Mouse (Mus musculus): ENCODE results near the gene Wfdc15a. TPM values are rescaled to one million over a fixed set of nuclear protein-coding genes. Genes with fewer than 3 reads are reported as not detected.
"Not testable (repeated sequence)": the region's sequence is repeated elsewhere in the genome, so short reads cannot be mapped to it uniquely, and the experiment has no call there.

Wfdc15a gene
- total RNA-seq (2017) = not detected in 2 replicates

DNA sequence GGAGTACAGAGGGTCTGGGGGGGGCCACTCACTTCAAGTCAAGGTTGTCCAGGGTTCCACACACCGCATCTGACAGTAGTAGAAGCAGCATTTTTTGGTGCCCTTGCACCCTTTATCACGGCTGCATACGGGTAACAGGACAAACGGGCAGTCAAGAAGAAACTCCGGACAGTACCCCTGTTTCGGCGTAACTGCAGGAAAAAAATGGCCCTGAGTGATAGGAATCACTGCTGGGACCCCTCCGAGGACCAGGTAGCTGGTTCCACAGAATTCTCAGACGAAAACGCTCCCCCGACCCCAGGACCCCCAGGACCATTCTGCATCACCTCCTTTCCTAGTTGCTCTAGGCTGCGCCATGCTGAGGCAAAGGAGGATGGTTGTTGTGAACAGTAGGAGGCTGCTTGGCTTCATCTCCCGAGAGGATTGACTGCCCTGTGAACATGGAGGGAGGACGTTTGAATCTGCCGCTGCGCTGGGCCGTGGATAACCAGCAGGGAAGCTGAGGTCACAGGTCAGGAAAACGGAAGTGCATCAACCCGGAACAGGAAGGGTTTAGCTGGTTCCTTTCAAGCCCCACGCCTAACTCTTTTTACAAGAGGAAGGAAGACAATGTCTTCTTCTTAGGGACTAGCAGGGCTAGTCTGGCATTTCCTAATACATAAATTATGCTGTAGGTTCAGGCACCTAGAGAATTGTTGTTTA is at the start of gene Wfdc15a:
Wfdc15a (minus strand) TSS at position 505 of the 702 bp plus-strand sequence.
- ATAC-seq (ENCODE audit: extremely low read depth, insufficient number of reproducible peaks, low FRiP score, poor library complexity, severe bottlenecking) = no peak

DNA sequence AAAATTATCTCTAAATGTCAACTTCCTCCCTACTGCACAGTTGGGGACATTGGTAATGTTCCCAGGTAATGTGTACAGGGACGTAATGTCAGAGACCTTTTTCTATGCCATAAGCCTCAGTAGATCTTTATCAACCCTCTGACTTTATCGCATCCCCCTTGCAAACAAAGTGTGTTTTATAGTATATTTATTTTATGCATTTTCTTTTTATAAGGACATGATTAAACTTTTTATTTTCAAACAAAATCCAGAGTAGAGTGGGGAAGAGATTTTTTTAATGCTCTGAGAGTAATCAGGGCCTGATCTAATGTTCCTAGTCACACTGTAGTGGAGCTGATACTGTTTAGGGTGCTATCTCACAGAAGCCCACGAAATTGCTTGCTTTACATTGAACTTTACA is 38.4 kb upstream of the Wfdc15a start, which contains the start of gene Svs2:
Svs2 (minus strand) TSS at position 101 of the 400 bp plus-strand sequence.
- no peak for ATAC-seq (ENCODE audit: extremely low read depth, insufficient number of reproducible peaks, low FRiP score, poor library complexity, severe bottlenecking)

DNA sequence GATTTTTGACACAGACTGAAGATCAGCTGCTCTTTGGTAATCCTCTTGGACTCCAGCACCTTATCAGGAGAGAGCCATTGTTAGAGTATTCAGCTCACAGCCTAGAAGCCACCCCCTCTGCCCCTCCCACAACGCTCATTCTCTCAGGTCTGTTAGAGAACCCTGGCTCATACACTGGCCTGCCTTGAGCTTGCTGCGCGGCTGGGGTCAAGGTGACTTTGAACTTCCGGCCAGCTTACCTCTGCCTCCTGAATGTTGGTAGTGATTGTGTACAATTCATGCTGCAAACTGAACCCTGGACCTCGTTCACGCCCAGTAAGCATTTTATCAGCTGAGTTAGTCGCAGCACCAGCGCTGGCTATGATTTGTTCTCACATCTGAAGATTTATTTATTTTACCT is 32.7 kb upstream of the Wfdc15a start:
- ATAC-seq (ENCODE audit: extremely low read depth, insufficient number of reproducible peaks, low FRiP score, poor library complexity, severe bottlenecking) = no peak

DNA sequence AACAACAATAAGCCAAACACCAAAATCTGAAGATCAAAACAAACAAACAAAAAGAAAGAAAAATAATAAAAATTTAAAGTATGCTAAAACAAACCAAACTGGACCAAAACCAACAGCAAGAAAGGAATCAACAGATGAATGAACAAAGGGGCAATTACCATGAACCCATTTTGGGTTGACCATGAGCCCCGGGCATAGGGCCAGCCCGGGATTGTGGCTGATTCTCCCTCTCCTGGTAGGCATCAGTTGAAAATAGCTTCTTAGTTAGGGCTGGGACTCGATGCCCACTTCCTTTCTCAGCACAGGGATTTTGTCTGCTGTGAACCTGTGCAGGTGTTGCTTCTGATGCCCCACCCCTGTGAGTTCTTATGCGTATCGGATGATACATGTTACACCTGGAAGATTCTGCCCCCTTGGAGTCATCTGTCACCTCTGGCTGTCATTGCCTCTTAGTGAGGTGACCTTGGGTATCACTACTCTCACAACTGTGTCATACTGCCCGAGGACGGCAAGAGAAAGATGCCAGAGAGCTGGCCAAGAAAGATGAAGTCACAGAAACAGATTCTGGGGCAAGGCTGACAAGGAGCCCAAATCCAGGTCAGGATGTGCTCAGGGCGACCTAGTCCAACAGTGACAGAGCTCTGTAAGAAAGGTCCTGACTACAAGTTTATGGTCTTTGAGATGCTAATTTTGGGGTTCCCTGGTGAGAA is 28.6 kb upstream of the Wfdc15a start:
- no peak for ATAC-seq (ENCODE audit: extremely low read depth, insufficient number of reproducible peaks, low FRiP score, poor library complexity, severe bottlenecking)

DNA sequence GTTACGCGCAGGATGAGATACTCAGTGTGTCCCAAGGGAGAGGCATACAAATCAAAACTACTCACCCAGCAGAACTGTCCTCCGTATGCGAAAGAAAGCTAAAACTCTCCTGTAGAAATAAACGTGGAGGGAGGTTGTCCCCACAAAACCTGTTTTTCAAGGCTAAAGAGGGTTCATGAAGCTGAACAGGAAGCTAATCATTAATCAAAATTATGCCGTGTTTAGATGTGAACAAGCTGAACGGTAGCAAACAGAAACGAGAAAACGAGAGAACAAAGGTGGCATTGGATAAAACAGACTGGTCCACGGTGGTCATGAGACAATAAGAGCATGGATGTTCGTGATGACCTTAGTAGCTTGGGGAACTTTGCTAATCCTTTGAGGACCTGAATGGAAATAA is 21.6 kb upstream of the Wfdc15a start, which contains the start of gene Wfdc15b:
Wfdc15b (minus strand) TSS at position 139 of the 400 bp plus-strand sequence.
- no peak for ATAC-seq (ENCODE audit: extremely low read depth, insufficient number of reproducible peaks, low FRiP score, poor library complexity, severe bottlenecking)

DNA sequence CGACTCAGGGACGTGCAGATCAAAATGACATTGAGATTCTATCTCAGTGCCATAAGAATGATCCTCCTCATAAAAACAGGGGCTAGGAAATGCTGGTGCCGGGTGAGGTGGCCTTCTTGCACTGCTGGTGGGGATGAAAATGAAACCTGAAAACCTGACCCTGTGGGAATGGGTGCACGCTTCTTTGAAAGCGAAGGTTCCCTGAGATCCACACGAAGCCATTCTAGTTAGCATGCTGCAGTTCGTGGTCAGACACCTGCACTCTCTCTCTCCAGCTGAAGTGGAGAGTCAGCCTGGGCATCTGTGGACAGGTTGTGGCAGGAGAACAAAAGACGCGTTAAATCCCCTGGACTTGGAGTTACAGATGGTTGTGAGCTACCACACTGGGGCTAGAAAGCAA is 19.4 kb upstream of the Wfdc15a start:
- ATAC-seq (ENCODE audit: extremely low read depth, insufficient number of reproducible peaks, low FRiP score, poor library complexity, severe bottlenecking) = no peak

DNA sequence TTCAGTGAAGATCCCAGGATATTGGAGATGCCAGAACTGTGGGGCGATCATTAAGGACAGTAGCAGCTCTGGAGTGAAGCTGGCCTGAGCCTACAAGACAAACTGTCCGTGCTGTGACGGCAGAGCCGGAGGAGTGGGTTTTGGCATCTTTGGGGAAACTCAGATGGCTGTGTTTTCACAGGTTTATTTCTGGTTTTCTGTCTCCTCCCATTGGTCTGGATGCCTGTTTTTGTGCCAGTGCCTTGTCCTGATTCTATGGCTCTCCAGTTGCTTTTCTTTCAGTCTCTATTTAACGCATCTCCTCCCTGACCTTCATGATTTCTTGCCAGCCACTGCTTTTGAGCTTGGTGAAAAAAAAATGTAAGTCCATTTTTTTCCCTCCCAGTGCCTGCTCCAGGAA is 12.8 kb upstream of the Wfdc15a start:
- no peak for ATAC-seq (ENCODE audit: extremely low read depth, insufficient number of reproducible peaks, low FRiP score, poor library complexity, severe bottlenecking)

DNA sequence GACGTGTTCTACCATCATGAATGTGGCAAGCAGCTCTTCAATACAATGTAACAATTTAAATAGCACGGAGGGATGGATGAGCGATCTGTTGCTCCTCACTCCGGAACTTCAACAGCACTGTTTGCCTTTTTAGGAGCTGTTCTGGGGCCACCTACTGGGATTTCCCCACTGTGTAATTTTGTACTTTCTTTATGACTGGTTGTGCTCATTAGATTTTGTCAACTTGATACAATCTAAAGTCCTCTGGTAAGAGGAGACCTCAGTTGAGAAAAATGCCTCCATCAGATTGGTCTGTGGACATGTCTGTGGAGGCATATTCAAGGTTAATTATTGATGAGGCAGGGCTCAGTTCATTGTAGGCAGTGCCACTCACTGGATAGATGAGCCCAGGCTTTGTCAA is 11.0 kb upstream of the Wfdc15a start:
- ATAC-seq (ENCODE audit: extremely low read depth, insufficient number of reproducible peaks, low FRiP score, poor library complexity, severe bottlenecking) = no peak

DNA sequence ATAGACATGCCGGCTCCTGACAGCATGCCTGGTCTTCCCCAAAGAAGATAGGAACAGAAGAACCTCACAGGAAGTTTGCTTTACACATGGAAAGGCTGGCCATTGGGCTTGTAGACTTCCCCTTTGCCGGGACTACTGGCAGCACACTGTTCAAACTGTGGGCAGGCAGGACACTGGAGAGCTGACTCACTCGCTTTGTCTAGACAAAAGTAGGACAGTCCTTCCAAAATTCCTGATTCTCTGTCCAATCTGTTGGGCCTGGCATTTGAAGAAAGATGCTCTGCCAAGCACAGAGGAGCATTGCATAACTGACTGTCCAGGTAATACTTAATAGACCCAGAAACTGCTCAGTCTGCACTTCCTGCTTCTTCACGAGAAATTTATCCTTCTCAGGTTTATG is 6.7 kb upstream of the Wfdc15a start:
- ATAC-seq (ENCODE audit: extremely low read depth, insufficient number of reproducible peaks, low FRiP score, poor library complexity, severe bottlenecking) = no peak

DNA sequence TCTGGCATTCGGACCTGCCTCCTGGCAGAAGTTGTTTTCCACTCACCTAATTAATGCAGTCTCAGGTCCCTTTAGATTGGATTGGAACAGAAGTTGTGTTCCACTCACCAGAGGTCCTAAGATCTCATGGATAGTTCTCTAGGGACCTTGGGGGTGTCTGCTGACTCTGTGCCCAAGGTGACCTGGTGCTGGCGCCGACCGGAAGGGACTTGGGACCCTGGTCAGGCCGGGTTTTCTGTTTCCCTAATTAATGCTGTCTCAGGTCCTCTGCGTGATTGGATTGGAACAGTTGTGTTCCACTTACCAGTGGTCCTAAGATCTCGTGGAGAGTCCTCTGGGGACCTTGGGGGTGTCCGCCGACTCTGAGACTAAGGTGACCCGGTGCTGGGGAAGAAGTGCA is 6.1 kb upstream of the Wfdc15a start:
- not testable (repeated sequence) for ATAC-seq (ENCODE audit: extremely low read depth, insufficient number of reproducible peaks, low FRiP score, poor library complexity, severe bottlenecking)

DNA sequence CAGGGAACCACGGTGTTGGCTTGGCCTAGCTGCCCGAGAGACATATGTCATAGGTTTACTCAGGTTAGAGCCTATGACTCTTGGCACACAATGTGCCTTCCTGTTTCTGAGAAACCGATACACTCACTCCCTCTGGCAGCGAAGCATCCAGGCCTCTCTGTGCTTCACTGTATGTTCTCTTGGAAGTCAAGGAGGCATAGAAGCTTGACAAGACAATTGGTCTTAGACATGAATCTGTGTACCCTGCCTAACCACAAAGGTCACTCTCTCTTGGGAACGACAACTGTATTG is 3.3 kb downstream of the Wfdc15a start:
- ATAC-seq (ENCODE audit: extremely low read depth, insufficient number of reproducible peaks, low FRiP score, poor library complexity, severe bottlenecking) = no peak

DNA sequence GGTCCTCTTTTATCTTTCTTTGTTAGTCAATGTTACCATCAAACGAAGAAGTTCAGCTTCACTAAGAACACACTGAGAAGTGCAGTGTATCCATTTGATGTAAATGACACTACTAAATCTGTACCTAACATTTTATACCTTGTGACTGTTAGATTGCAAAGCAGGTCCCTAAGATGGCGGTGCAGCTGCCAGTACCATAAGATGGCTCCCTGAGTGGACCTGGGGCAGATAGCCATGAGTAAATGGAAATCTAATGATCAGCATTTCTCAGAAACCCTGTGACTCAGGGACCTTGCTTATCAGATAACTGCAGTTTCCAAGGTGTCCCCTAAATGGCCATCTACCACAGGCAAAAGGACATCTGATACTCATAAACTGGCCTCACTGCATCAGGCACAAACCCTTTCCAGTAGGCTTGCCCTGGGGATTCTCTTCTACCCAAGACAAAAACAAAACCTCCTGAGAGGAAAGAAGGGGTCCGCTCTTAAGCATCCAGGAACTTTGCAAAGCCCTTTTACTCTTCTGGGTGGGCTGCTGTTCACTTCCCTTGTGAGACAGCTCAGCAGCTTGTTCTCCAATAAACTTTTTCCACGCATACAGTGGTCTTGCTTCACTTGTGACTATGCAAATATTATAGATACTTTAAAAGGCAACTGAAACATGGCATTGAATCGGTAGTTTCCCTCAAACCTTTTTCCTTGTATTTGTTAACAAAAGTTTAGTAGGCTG is 3.8 kb downstream of the Wfdc15a start:
- no peak for ATAC-seq (ENCODE audit: extremely low read depth, insufficient number of reproducible peaks, low FRiP score, poor library complexity, severe bottlenecking)

DNA sequence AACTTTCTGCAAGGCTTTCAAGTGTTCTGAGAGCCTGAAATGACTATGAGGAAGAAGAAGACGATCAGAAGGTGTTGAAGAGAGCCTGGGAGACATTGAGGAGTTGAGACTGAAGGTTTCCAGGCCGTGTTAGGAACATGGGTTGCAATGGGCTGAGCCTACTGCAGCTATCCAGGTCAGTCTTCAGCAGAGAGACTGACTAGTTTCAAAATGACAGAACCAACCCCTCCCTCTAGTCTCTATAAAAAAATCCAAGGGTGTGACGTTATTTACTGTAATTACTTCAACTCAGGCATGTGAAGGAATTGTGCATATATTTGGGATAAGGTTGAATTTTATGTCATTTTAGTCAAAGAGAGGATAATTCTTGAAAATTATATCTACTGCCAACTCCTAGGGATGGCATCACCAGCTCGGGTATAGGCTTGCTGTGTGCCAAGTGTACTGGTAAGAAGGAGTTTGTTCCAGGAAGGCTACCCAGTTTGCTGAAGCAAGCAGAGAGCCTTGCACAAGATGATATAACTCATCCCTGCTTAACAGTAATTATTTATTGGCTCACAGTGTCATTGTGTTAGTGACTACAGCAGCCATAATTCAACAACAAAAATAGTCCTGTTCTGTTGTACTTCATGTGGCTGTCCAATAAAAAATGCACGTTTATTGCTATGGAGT is 4.8 kb downstream of the Wfdc15a start:
- ATAC-seq (ENCODE audit: extremely low read depth, insufficient number of reproducible peaks, low FRiP score, poor library complexity, severe bottlenecking) = no peak

DNA sequence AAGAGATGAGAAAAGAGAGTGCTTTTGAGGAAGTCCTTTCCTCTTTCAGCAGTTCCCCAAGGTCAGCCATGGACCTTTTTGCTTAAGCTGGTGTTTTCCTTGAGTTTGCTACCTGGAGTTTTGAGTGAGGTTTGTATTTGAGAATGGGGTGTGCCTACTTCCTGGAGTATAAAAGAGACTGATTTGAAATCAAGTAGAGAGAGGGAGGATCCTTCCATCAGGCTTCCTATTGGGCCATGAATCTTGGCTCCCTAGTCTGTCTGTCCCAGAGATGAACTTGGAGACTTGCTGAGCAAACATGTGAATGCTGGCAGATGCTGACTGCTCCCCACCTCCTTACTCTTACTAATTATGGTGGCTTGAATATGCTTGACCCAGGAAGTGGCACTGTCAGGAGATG is 7.7 kb downstream of the Wfdc15a start:
- ATAC-seq (ENCODE audit: extremely low read depth, insufficient number of reproducible peaks, low FRiP score, poor library complexity, severe bottlenecking) = no peak

DNA sequence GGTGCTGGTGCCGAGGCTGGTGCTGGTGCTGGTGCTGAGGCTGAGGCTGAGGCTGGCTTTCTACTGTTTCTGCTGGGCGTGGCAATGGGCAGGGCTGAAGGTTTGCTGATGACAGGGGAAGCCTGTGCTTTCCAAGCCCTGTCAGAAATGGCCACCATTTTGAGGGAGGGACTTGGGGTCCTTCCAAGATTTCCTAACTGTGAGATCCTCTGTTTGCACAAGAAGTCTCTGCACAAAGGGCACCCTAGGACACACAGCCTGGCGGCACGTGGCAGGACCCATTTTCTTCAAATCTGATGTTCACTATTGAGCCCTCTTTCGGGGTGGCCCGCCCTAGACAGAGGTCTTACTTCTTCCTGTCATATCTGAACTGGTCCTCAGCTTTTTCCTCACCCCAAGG is 9.4 kb downstream of the Wfdc15a start, which contains the start of gene Wfdc12:
Wfdc12 (minus strand) TSS at position 33 of the 400 bp plus-strand sequence.
- no peak for ATAC-seq (ENCODE audit: extremely low read depth, insufficient number of reproducible peaks, low FRiP score, poor library complexity, severe bottlenecking)

DNA sequence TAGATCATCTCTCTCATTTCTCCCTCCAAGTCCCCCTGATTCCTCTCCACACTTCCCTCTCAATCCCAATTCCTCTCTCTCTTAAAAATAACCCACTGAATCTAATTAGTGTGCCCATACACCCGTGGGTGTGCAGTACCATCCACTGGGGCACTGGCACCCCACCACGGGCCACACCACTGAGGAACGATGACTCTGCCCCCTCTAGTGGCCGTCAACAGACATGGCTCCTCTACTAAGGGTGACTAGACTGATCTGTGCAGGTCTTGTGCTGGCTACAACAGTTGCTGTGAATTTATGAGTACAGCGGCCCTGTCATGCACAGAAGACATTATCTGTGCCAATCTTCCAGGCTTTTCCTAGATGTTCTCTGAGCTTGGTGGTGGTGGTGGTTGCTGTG is 11.2 kb downstream of the Wfdc15a start:
- ATAC-seq (ENCODE audit: extremely low read depth, insufficient number of reproducible peaks, low FRiP score, poor library complexity, severe bottlenecking) = peak; percentile 63; the same call in 1 of the 2 replicates

DNA sequence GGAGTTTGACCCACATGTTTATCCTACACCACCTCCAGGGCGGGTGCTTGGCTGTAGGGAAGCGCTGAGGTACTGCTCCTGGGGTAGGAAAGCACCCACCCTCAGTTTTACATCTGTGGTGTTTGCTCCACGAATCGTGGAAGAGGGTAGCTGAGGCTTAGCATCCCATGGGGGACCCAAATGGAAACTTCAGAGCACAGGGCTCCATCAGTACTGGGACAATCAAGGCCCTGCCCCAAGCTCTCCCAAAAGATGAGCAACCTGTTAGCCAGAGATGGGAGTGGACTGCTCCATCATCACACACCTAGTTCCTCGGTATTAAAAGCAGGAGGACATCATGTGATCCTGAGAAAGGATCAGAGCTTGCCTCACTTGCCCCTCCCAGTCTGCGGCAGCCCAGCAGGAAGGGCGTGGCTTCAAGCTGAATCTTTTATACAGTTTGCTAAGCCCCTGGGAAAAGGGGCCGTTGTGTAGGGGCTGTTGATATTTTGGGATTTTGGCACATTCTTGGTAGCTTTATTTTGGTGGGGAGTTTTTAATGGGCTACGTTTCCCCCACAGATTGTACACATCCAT is 15.7 kb downstream of the Wfdc15a start:
- no peak for ATAC-seq (ENCODE audit: extremely low read depth, insufficient number of reproducible peaks, low FRiP score, poor library complexity, severe bottlenecking)

DNA sequence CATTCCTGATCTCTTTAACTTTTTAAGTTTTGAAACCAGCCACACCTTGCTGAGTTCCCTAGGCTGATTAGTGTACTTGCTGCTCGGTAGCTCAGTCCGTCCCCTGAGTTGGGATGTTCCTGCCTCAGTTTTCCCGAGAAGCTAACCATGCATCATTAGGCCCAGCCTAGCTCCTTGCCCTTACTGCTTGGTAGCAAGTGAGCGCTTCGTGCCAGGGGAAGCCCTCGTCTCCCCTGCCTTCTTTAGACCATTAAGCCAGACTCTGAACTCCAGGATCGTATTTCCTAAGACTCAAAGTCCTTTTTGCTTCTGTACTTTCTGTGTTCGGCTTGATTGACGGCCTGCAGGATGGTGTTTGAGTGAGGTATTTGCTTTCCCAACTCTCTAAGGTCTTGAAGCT is 16.6 kb downstream of the Wfdc15a start:
- ATAC-seq (ENCODE audit: extremely low read depth, insufficient number of reproducible peaks, low FRiP score, poor library complexity, severe bottlenecking) = no peak

DNA sequence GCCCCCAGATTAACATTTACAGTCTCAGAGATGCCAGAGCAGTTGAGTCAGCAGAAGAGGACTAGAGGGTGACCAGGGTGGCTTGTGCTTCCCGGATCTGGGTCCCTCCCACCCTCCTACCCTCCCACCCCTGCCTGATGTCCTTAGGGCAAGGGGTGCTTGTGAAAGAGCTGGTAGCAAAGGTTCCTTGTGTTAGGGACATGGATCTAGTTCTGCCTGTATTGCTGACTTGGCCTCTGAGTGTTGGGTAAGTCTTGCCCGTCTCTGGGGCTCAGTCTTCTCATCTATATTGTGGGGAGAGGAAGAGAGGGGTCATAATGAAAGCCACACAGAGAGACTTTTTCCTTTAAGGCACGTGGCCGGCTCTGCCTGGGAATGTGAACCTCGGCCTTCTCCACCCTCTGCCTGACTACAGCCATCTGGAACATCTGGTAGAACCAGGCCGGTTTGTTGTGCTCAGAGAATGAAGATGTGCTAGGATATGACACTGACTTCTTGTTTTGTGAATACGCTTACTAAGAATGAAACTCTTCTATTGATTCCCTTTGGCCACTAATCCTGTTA is 17.2 kb downstream of the Wfdc15a start, which contains the start of gene Wfdc5:
Wfdc5 (minus strand) TSS at position 51 of the 564 bp plus-strand sequence.
- no peak for ATAC-seq (ENCODE audit: extremely low read depth, insufficient number of reproducible peaks, low FRiP score, poor library complexity, severe bottlenecking)
